Mouse (Mus musculus): Measurements from ENCODE around the gene Plekha6.

DNA sequence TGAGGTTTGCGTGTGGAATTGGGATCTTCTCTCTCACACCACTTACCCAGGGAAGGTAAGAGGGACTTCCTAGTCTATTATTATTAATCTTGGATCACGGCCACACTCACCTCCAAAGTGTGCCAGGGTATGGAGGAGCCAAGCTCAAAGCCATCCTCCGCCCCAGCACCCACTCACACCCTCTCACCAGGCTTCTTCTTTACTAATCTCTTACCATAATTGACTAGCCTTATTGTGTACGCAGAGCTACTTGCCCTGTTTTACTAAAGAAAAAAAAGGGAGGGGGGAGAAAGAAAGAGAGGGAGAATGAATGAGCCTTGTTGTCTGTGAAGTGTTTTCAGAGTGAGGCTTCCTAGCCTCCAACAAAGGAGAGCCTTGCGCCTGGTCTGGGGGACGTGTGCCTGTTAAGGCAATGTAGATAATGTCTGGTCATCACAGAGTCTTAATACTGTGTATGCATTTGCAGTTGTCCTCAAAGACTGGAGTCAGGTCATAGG lies 164.3 kb downstream of the Plekha6 start:
- TF ChIP-seq EP300 (IDR thresholded peaks at IDR 0.05), result no peak
- no peak for TF ChIP-seq CTCF (IDR thresholded peaks at IDR 0.05)

All from lung, postnatal 0 days (tissue).